In genomic region chr9:23268609-23269008, GRCm38 (mm10) we compare ENCODE assay signal across 13 mouse cellular contexts. TPM values are rescaled to one million over a fixed set of nuclear protein-coding genes. Genes with fewer than 3 reads are reported as not detected.
DNase-seq lines count a peak whose midpoint lies in the region; ATAC-seq lines count a peak whose summit lies in the region.
"Had no signal": no experiment of that assay in that cellular context is flagged by ENCODE, and none has a peak within 500 bp of the region (broad histone marks: within the 10 kb centered on the region; RNA-seq: fewer than 3 reads in every experiment).

No protein-coding gene starts in this region.

- no peak for DNase-seq in forebrain, embryonic 11.5 days (ENCODE audit: low spot score)
- peak; percentile 33 to 74 for DNase-seq in right cerebral cortex, postnatal 36 days (ENCODE audit: low spot score in 2 of 2)
- DNase-seq: embryo, embryonic 11 days; heart, postnatal 14 days; kidney, adult 11 months; lung, postnatal 36 days had no signal

- 33% methylated on average over 7 of the region's 7 CpGs for WGBS in forebrain, embryonic 13.5 days
- 68% methylated on average over 7 of the region's 7 CpGs for WGBS in forebrain, embryonic 11.5 days
- WGBS in hindbrain, embryonic 16.5 days: 50% methylated on average over 7 of the region's 7 CpGs
- 53% methylated on average over 7 of the region's 7 CpGs for WGBS in hindbrain, embryonic 13.5 days
- WGBS in neural tube, embryonic 14.5 days: 52% methylated on average over 7 of the region's 7 CpGs
- 51% methylated on average over 7 of the region's 7 CpGs for WGBS in neural tube, embryonic 15.5 days
- 44% methylated on average over 7 of the region's 7 CpGs for WGBS in liver, embryonic 12.5 days (ENCODE audit: insufficient replicate concordance)

- no peak overlapping the region for H3K4me3 ChIP-seq in forebrain, embryonic 13.5 days
- no peak overlapping the region for H3K4me3 ChIP-seq in forebrain, embryonic 11.5 days (ENCODE audit: low read depth, low read length)
- H3K4me3 ChIP-seq in hindbrain, embryonic 16.5 days (ENCODE audit: low read length): no peak overlapping the region
- H3K4me3 ChIP-seq in hindbrain, embryonic 13.5 days: no peak overlapping the region
- no peak overlapping the region for H3K4me3 ChIP-seq in neural tube, embryonic 14.5 days (ENCODE audit: low read depth, low read length)
- H3K4me3 ChIP-seq in neural tube, embryonic 15.5 days (replicated peaks): no peak overlapping the region
- H3K4me3 ChIP-seq in liver, embryonic 12.5 days: no peak overlapping the region

- H3K9ac ChIP-seq in forebrain, embryonic 13.5 days: no peak overlapping the region
- no peak overlapping the region for H3K9ac ChIP-seq in forebrain, embryonic 11.5 days (ENCODE audit: low read length)
- no peak overlapping the region for H3K9ac ChIP-seq in hindbrain, embryonic 16.5 days (ENCODE audit: low read depth, low read length)
- no peak overlapping the region for H3K9ac ChIP-seq in hindbrain, embryonic 13.5 days
- H3K9ac ChIP-seq in neural tube, embryonic 14.5 days (replicated peaks; ENCODE audit: low read depth, low read length): no peak overlapping the region
- no peak overlapping the region for H3K9ac ChIP-seq in neural tube, embryonic 15.5 days (replicated peaks)
- no peak overlapping the region for H3K9ac ChIP-seq in liver, embryonic 12.5 days
- H3K9ac ChIP-seq: liver, embryonic 14.5 days had no signal

- ATAC-seq in forebrain, embryonic 13.5 days: peak; percentile 93
- ATAC-seq in forebrain, embryonic 11.5 days (replicated peaks; ENCODE audit: low FRiP score): no peak; the same call in 1 of the 2 replicates
- ATAC-seq in hindbrain, embryonic 16.5 days: 0 out of 2 replicates have a peak, but pooled peaks have one; percentile 40
- no peak for ATAC-seq in hindbrain, embryonic 13.5 days (ENCODE audit: low FRiP score)
- ATAC-seq in neural tube, embryonic 14.5 days (ENCODE audit: low read depth): peak; percentile 31; the same call in 1 of the 2 replicates
- ATAC-seq in neural tube, embryonic 15.5 days (ENCODE audit: low FRiP score): no peak
- no peak for ATAC-seq in liver, embryonic 12.5 days

- no peak overlapping the region for H3K4me2 ChIP-seq in forebrain, embryonic 13.5 days
- H3K4me2 ChIP-seq in forebrain, embryonic 11.5 days (ENCODE audit: low read depth, low read length, severe bottlenecking): no peak overlapping the region
- H3K4me2 ChIP-seq in hindbrain, embryonic 16.5 days (ENCODE audit: low read length): no peak overlapping the region
- no peak overlapping the region for H3K4me2 ChIP-seq in hindbrain, embryonic 13.5 days
- no peak overlapping the region for H3K4me2 ChIP-seq in neural tube, embryonic 14.5 days (ENCODE audit: low read depth, low read length)
- no peak overlapping the region for H3K4me2 ChIP-seq in neural tube, embryonic 15.5 days
- H3K4me2 ChIP-seq in liver, embryonic 12.5 days: no peak overlapping the region

- no peaks in the 10 kb centered on the region for H3K9me3 ChIP-seq in forebrain, embryonic 13.5 days (replicated peaks)
- no peaks in the 10 kb centered on the region for H3K9me3 ChIP-seq in forebrain, embryonic 11.5 days (ENCODE audit: control insufficient read depth, low read length)
- no peaks in the 10 kb centered on the region for H3K9me3 ChIP-seq in hindbrain, embryonic 16.5 days (ENCODE audit: control insufficient read depth, low read length)
- H3K9me3 ChIP-seq in hindbrain, embryonic 13.5 days: no peaks in the 10 kb centered on the region
- H3K9me3 ChIP-seq in neural tube, embryonic 14.5 days (ENCODE audit: control insufficient read depth, low read length): no peaks in the 10 kb centered on the region
- no peaks in the 10 kb centered on the region for H3K9me3 ChIP-seq in neural tube, embryonic 15.5 days (replicated peaks)
- H3K9me3 ChIP-seq in liver, embryonic 12.5 days (replicated peaks): no peaks in the 10 kb centered on the region

- no peaks in the 10 kb centered on the region for H3K36me3 ChIP-seq in forebrain, embryonic 13.5 days (ENCODE audit: poor library complexity, severe bottlenecking)
- H3K36me3 ChIP-seq in forebrain, embryonic 11.5 days (ENCODE audit: control insufficient read depth, insufficient read depth, low read length): no peaks in the 10 kb centered on the region
- no peaks in the 10 kb centered on the region for H3K36me3 ChIP-seq in hindbrain, embryonic 16.5 days (ENCODE audit: control insufficient read depth, insufficient read depth, low read length)
- H3K36me3 ChIP-seq in hindbrain, embryonic 13.5 days: no peaks in the 10 kb centered on the region
- no peaks in the 10 kb centered on the region for H3K36me3 ChIP-seq in neural tube, embryonic 14.5 days (ENCODE audit: control insufficient read depth, insufficient read depth, low read length)
- H3K36me3 ChIP-seq in neural tube, embryonic 15.5 days: no peaks in the 10 kb centered on the region
- no peaks in the 10 kb centered on the region for H3K36me3 ChIP-seq in liver, embryonic 12.5 days

- H3K27ac ChIP-seq in forebrain, embryonic 13.5 days: peak overlapping the region; percentile 55
- H3K27ac ChIP-seq in forebrain, embryonic 11.5 days (ENCODE audit: low read depth, low read length): no peak overlapping the region
- no peak overlapping the region for H3K27ac ChIP-seq in hindbrain, embryonic 16.5 days (ENCODE audit: low read depth, low read length)
- H3K27ac ChIP-seq in hindbrain, embryonic 13.5 days: no peak overlapping the region
- no peak overlapping the region for H3K27ac ChIP-seq in neural tube, embryonic 14.5 days (ENCODE audit: low read depth, low read length)
- no peak overlapping the region for H3K27ac ChIP-seq in neural tube, embryonic 15.5 days (replicated peaks)
- H3K27ac ChIP-seq in liver, embryonic 12.5 days: no peak overlapping the region
- H3K27ac ChIP-seq: liver, embryonic 14.5 days had no signal

- H3K4me1 ChIP-seq in forebrain, embryonic 13.5 days: peaks cover 15% of the 10 kb centered on the region
- H3K4me1 ChIP-seq in forebrain, embryonic 11.5 days (replicated peaks; ENCODE audit: control insufficient read depth, insufficient read depth, low read length): no peaks in the 10 kb centered on the region
- H3K4me1 ChIP-seq in hindbrain, embryonic 16.5 days (ENCODE audit: control insufficient read depth, insufficient read depth, low read depth, low read length): no peaks in the 10 kb centered on the region
- no peaks in the 10 kb centered on the region for H3K4me1 ChIP-seq in hindbrain, embryonic 13.5 days (replicated peaks)
- no peaks in the 10 kb centered on the region for H3K4me1 ChIP-seq in neural tube, embryonic 14.5 days (ENCODE audit: control insufficient read depth, insufficient read depth, low read length)
- H3K4me1 ChIP-seq in neural tube, embryonic 15.5 days: 0 out of 2 replicates have a peak, but pooled peaks cover 4% of the 10 kb centered on the region
- no peaks in the 10 kb centered on the region for H3K4me1 ChIP-seq in liver, embryonic 12.5 days

- no peaks in the 10 kb centered on the region for H3K27me3 ChIP-seq in forebrain, embryonic 13.5 days
- no peaks in the 10 kb centered on the region for H3K27me3 ChIP-seq in forebrain, embryonic 11.5 days (ENCODE audit: control insufficient read depth, insufficient read depth, low read length)
- no peaks in the 10 kb centered on the region for H3K27me3 ChIP-seq in hindbrain, embryonic 16.5 days (replicated peaks; ENCODE audit: control insufficient read depth, insufficient read depth, low read length)
- no peaks in the 10 kb centered on the region for H3K27me3 ChIP-seq in hindbrain, embryonic 13.5 days
- no peaks in the 10 kb centered on the region for H3K27me3 ChIP-seq in neural tube, embryonic 14.5 days (ENCODE audit: control insufficient read depth, insufficient read depth, low read length)
- no peaks in the 10 kb centered on the region for H3K27me3 ChIP-seq in neural tube, embryonic 15.5 days (replicated peaks)
- H3K27me3 ChIP-seq in liver, embryonic 12.5 days (replicated peaks): no peaks in the 10 kb centered on the region

RNA-seq across cellular contexts. Expression of gene Bmper, which starts 45.7 kb away (rescaled TPM):
- polyA plus RNA-seq in forebrain, embryonic 13.5 days (2015; fragmentation: Nextera tagmentation; extraction: Ambion mirVana): 13.7 and 17.4 TPM in 2 replicates
- polyA plus RNA-seq in forebrain, embryonic 11.5 days (2014; fragmentation: Nextera tagmentation; extraction: Ambion mirVana): 8.5 and 10.5 TPM in 2 replicates
- 8.7 and 9.9 TPM in 2 replicates for polyA plus RNA-seq in hindbrain, embryonic 16.5 days (2015; fragmentation: Nextera tagmentation; extraction: Ambion mirVana)
- polyA plus RNA-seq in hindbrain, embryonic 13.5 days (2015; fragmentation: Nextera tagmentation; extraction: Ambion mirVana): 5.8 and 6.0 TPM in 2 replicates
- 10.4 and 12.4 TPM in 2 replicates for polyA plus RNA-seq in neural tube, embryonic 14.5 days (2014; fragmentation: Nextera tagmentation; extraction: Ambion mirVana)
- polyA plus RNA-seq in neural tube, embryonic 15.5 days (2015; fragmentation: Nextera tagmentation; extraction: Ambion mirVana): 10.7 and 12.3 TPM in 2 replicates
- polyA plus RNA-seq in liver, embryonic 12.5 days (2016; fragmentation: Nextera tagmentation; extraction: Ambion mirVana): 0.67 and 0.89 TPM in 2 replicates

Comparison
In these comparisons a context has a peak if more than half of its experiments do, and no peak if none do; other contexts are left out.
1. ATAC-seq: peak in forebrain, embryonic 13.5 days (single experiment), hindbrain, embryonic 16.5 days (single experiment) and neural tube, embryonic 14.5 days (single experiment); none in forebrain, embryonic 11.5 days (single experiment), hindbrain, embryonic 13.5 days (single experiment), neural tube, embryonic 15.5 days (single experiment) and liver, embryonic 12.5 days (single experiment).